Comparison of ENCODE assay signal across 9 mouse cellular contexts in genomic region chr3:94364154-94364526, GRCm38 (mm10). TPM values are rescaled to one million over a fixed set of nuclear protein-coding genes. Genes with fewer than 3 reads are reported as not detected.
A peak's percentile ranks its signal among the peaks of the same experiment; 100 is the strongest.
DNase-seq lines count a peak whose midpoint lies in the region; ATAC-seq and TF ChIP-seq lines count a peak whose summit lies in the region.
"Had no signal": no experiment of that assay in that cellular context is flagged by ENCODE, and none has a peak within 500 bp of the region (broad histone marks: within the 10 kb centered on the region; RNA-seq: fewer than 3 reads in every experiment).

No protein-coding gene starts in this region.

- no peak for DNase-seq in cerebellum, adult 8-10 months
- DNase-seq in lung, postnatal 0 days (ENCODE audit: low spot score), result no peak
- DNase-seq in lung, postnatal 10 days, result no peak
- no peak for DNase-seq in limb, embryonic 10.5 days (ENCODE audit: low spot score)
- DNase-seq in left cerebral cortex, adult 8-10 months (ENCODE audit: low spot score in 2 of 2), result no peak
- no peak for DNase-seq in lung, postnatal 14 days

- no peak for TF ChIP-seq POLR2A in small intestine, adult 2 months (IDR thresholded peaks at IDR 0.05; ENCODE audit: low read depth, low read length)

- H3K4me2 ChIP-seq in lung, postnatal 0 days (replicated peaks; ENCODE audit: low read depth, low read length), result peak overlapping the region; percentile 79

- no peaks in the 10 kb centered on the region for H3K36me3 ChIP-seq in lung, postnatal 0 days (ENCODE audit: insufficient read depth, low read length)
- no peaks in the 10 kb centered on the region for H3K36me3 ChIP-seq in limb, embryonic 10.5 days
- H3K36me3 ChIP-seq in small intestine, adult 2 months (ENCODE audit: control insufficient read depth, insufficient read depth, low read length), result no peaks in the 10 kb centered on the region

- ATAC-seq in cerebellum, adult (ENCODE audit: insufficient number of reproducible peaks, low FRiP score, low TSS enrichment), result 0 out of 2 replicates have a peak, but pooled peaks have one; percentile 8
- 0 out of 2 replicates have a peak, but pooled peaks have one; percentile 5 for ATAC-seq in lung, postnatal 0 days

- TF ChIP-seq EP300 in lung, postnatal 0 days (IDR thresholded peaks at IDR 0.05), result no peak

- H3K9me3 ChIP-seq in lung, postnatal 0 days (ENCODE audit: low read length), result peaks cover 3% of the 10 kb centered on the region; the same call in 1 of the 2 replicates
- H3K9me3 ChIP-seq in limb, embryonic 10.5 days (replicated peaks), result no peaks in the 10 kb centered on the region

- H3K4me3 ChIP-seq in lung, postnatal 0 days (ENCODE audit: low read depth, low read length), result peak overlapping the region; percentile 38
- H3K4me3 ChIP-seq in limb, embryonic 10.5 days, result peak overlapping the region; percentile 63
- peak overlapping the region; percentile 62 for H3K4me3 ChIP-seq in small intestine, adult 2 months (ENCODE audit: low read depth, low read length)

- no peak for TF ChIP-seq CTCF in lung, postnatal 0 days (IDR thresholded peaks at IDR 0.05)
- no peak for TF ChIP-seq CTCF in small intestine, adult 2 months (IDR thresholded peaks at IDR 0.05; ENCODE audit: extremely low read depth, insufficient read length, insufficient replicate concordance, low read depth, low read length)

- 0 out of 2 replicates have a peak overlapping the region, but pooled peaks have one; percentile 44 for H3K9ac ChIP-seq in lung, postnatal 0 days (replicated peaks; ENCODE audit: low read depth)

- 0 out of 2 replicates have a peak, but pooled peaks cover 5% of the 10 kb centered on the region for H3K27me3 ChIP-seq in lung, postnatal 0 days (replicated peaks; ENCODE audit: insufficient read depth, low read length)
- peaks cover 63% of the 10 kb centered on the region for H3K27me3 ChIP-seq in limb, embryonic 10.5 days (ENCODE audit: low read depth, poor library complexity, severe bottlenecking)
- no peaks in the 10 kb centered on the region; the same call in 1 of the 2 replicates for H3K27me3 ChIP-seq in small intestine, adult 2 months (ENCODE audit: control insufficient read depth, insufficient read depth, low read length)

- no peaks in the 10 kb centered on the region; the same call in 1 of the 2 replicates for H3K4me1 ChIP-seq in lung, postnatal 0 days (ENCODE audit: insufficient read depth, low read depth, low read length)
- H3K4me1 ChIP-seq in limb, embryonic 10.5 days, result peaks cover 11% of the 10 kb centered on the region
- peaks cover 19% of the 10 kb centered on the region for H3K4me1 ChIP-seq in small intestine, adult 2 months (ENCODE audit: control insufficient read depth, insufficient read depth, insufficient read length, low read length)

- H3K27ac ChIP-seq in lung, postnatal 0 days (ENCODE audit: low read length), result no peak overlapping the region
- H3K27ac ChIP-seq in limb, embryonic 10.5 days, result peak overlapping the region; percentile 81
- H3K27ac ChIP-seq in small intestine, adult 2 months (ENCODE audit: insufficient read depth, low read depth, low read length), result no peak overlapping the region

- WGBS in lung, postnatal 0 days, result 4% methylated on average over 20 of the region's 23 CpGs
- 4% methylated on average over 23 of the region's 23 CpGs for WGBS in limb, embryonic 10.5 days
- 21% methylated on average over 23 of the region's 23 CpGs for WGBS in small intestine, adult 2 months

RNA-seq across cellular contexts. Expression of gene C2cd4d, which starts 1.9 kb away (rescaled TPM):
- 0.29 and 0.76 TPM in 2 replicates for polyA plus RNA-seq in lung, postnatal 0 days (2015; fragmentation: Nextera tagmentation; extraction: Ambion mirVana)
- 0.15 and 0.54 TPM in 2 replicates for polyA plus RNA-seq in limb, embryonic 10.5 days (2016; fragmentation: Nextera tagmentation; extraction: Ambion mirVana)
- polyA plus RNA-seq in small intestine, adult 2 months (2012; rRNA removed), result 1.4 and 3.7 TPM in 2 replicates
- under 1 TPM in 2 of 4 experiments, not detected in 2; 0.25 to 0.58 TPM for total RNA-seq in left cerebral cortex, adult 8-10 months (2022)

RNA-seq across cellular contexts. Expression of gene Rorc, which starts 8.5 kb away (rescaled TPM):
- polyA plus RNA-seq in lung, postnatal 0 days (2015; fragmentation: Nextera tagmentation; extraction: Ambion mirVana), result 5.6 and 7.4 TPM in 2 replicates
- polyA plus RNA-seq in limb, embryonic 10.5 days (2016; fragmentation: Nextera tagmentation; extraction: Ambion mirVana), result 0.15 TPM in 1 of 2 replicates, not detected in the other
- polyA plus RNA-seq in small intestine, adult 2 months (2012; rRNA removed), result 10.2 and 28.3 TPM in 2 replicates
- total RNA-seq in left cerebral cortex, adult 8-10 months (2022), result 1 to 10 TPM; 1.3 to 2.6 (median 2.0) TPM

RNA-seq across cellular contexts. Expression of gene Them5, which starts 22.2 kb away (rescaled TPM):
- 2.9 and 3.2 TPM in 2 replicates for polyA plus RNA-seq in lung, postnatal 0 days (2015; fragmentation: Nextera tagmentation; extraction: Ambion mirVana)
- polyA plus RNA-seq in limb, embryonic 10.5 days (2016; fragmentation: Nextera tagmentation; extraction: Ambion mirVana), result not detected in 2 replicates
- not detected in 2 replicates for polyA plus RNA-seq in small intestine, adult 2 months (2012; rRNA removed)
- total RNA-seq in left cerebral cortex, adult 8-10 months (2022), result not detected
- total RNA-seq: left cerebral cortex, adult 18-20 months had no signal

RNA-seq across cellular contexts. Expression of gene Lingo4, which starts 34.2 kb away (rescaled TPM):
- 0.26 and 0.42 TPM in 2 replicates for polyA plus RNA-seq in lung, postnatal 0 days (2015; fragmentation: Nextera tagmentation; extraction: Ambion mirVana)
- polyA plus RNA-seq in limb, embryonic 10.5 days (2016; fragmentation: Nextera tagmentation; extraction: Ambion mirVana), result not detected in 2 replicates
- polyA plus RNA-seq in small intestine, adult 2 months (2012; rRNA removed), result 0.23 and 0.42 TPM in 2 replicates
- 1 to 10 TPM in 3 of 4 experiments, under 1 TPM in 1; 0.97 to 1.2 (median 1.1) TPM for total RNA-seq in left cerebral cortex, adult 8-10 months (2022)

RNA-seq across cellular contexts. Expression of gene Tdrkh, which starts 48.9 kb away (rescaled TPM):
- polyA plus RNA-seq in lung, postnatal 0 days (2015; fragmentation: Nextera tagmentation; extraction: Ambion mirVana), result 2.1 and 4.7 TPM in 2 replicates
- 5.1 and 6.6 TPM in 2 replicates for polyA plus RNA-seq in limb, embryonic 10.5 days (2016; fragmentation: Nextera tagmentation; extraction: Ambion mirVana)
- not detected in 2 replicates for polyA plus RNA-seq in small intestine, adult 2 months (2012; rRNA removed)
- 10 to 100 TPM; 38.3 to 42.1 (median 41.7) TPM for total RNA-seq in left cerebral cortex, adult 8-10 months (2022)
